Mouse (Mus musculus): Measurements from ENCODE around the gene Gm8011. TPM values are rescaled to one million over a fixed set of nuclear protein-coding genes. Genes with fewer than 3 reads are reported as not detected.
"Not testable (repeated sequence)": the region's sequence is repeated elsewhere in the genome, so short reads cannot be mapped to it uniquely, and the experiment has no call there.

Gene Gm8011
- total RNA-seq (2014; fragmentation: Nextera tagmentation) (not detected in 2 replicates), total RNA-seq (2017) (not detected in 2 replicates), polyA plus RNA-seq (2012) (not detected in 2 replicates)

- not testable (repeated sequence) for DNase-seq (ENCODE audit: low spot score); H3K27me3 ChIP-seq (ENCODE audit: insufficient read depth, low read length)
Observed at GRCm38 (mm10) chr14:42463581-42463980, at the start of gene Gm8011. TSS of gene Gm8011 (plus strand) at chr14:42463881.

GRCm38 (mm10) chr14:42439573-42439972 lies 24.1 kb upstream of the Gm8011 start, which contains the start of gene Gm8005:
TSS of gene Gm8005 (minus strand) at chr14:42439673.
- DNase-seq (ENCODE audit: low spot score); H3K4me1 ChIP-seq (ENCODE audit: insufficient read depth, low read depth, low read length); H3K9me3 ChIP-seq (replicated peaks); H3K27me3 ChIP-seq (ENCODE audit: insufficient read depth, low read length); H3K4me3 ChIP-seq (ENCODE audit: low read depth, low read length); ATAC-seq (ENCODE audit: extremely low read depth, insufficient number of reproducible peaks, low FRiP score, poor library complexity, severe bottlenecking); H3K36me3 ChIP-seq (replicated peaks): not testable (repeated sequence)

More at GRCm38 (mm10) chr14:42463581-42463980, at the start of gene Gm8011:
- not testable (repeated sequence) for H3K4me3 ChIP-seq (ENCODE audit: low read depth, low read length); H3K4me1 ChIP-seq (ENCODE audit: insufficient read depth, low read depth, low read length); H3K36me3 ChIP-seq (replicated peaks); ATAC-seq (ENCODE audit: extremely low read depth, insufficient number of reproducible peaks, low FRiP score, poor library complexity, severe bottlenecking); H3K9me3 ChIP-seq (replicated peaks)

GRCm38 (mm10) chr14:42502249-42502648 lies 38.6 kb downstream of the Gm8011 start, which contains the start of gene Gm8020:
TSS of gene Gm8020 (minus strand) at chr14:42502349.
- not testable (repeated sequence) for H3K4me3 ChIP-seq (ENCODE audit: low read depth, low read length); H3K4me1 ChIP-seq (ENCODE audit: insufficient read depth, low read depth, low read length); H3K36me3 ChIP-seq (replicated peaks); H3K9me3 ChIP-seq (replicated peaks); DNase-seq (ENCODE audit: low spot score); H3K27me3 ChIP-seq (ENCODE audit: insufficient read depth, low read length); ATAC-seq (ENCODE audit: extremely low read depth, insufficient number of reproducible peaks, low FRiP score, poor library complexity, severe bottlenecking)

Other genes with a start within 250 kb of the Gm8011 start
- not detected in 2 replicates for gene Gm17026, start 203.8 kb upstream of the Gm8011 start, total RNA-seq (2014; fragmentation: Nextera tagmentation)
- gene Gm17026, start 203.8 kb upstream of the Gm8011 start, total RNA-seq (2017), result not detected in 2 replicates
- gene Gm17026, start 203.8 kb upstream of the Gm8011 start, polyA plus RNA-seq (2012), result not detected in 2 replicates
- not detected in 2 replicates for gene Gm9611, start 166.5 kb upstream of the Gm8011 start, total RNA-seq (2014; fragmentation: Nextera tagmentation)
- gene Gm9611, start 166.5 kb upstream of the Gm8011 start, total RNA-seq (2017), result not detected in 2 replicates
- not detected in 2 replicates for gene Gm9611, start 166.5 kb upstream of the Gm8011 start, polyA plus RNA-seq (2012)
- 2.8 and 3.9 TPM in 2 replicates for gene Gm7995, start 153.7 kb upstream of the Gm8011 start, total RNA-seq (2014; fragmentation: Nextera tagmentation)
- gene Gm7995, start 153.7 kb upstream of the Gm8011 start, total RNA-seq (2017), result 0.52 and 1.9 TPM in 2 replicates
- gene Gm7995, start 153.7 kb upstream of the Gm8011 start, polyA plus RNA-seq (2012), result not detected in 2 replicates
- gene Gm8005, start 24.2 kb upstream of the Gm8011 start, total RNA-seq (2014; fragmentation: Nextera tagmentation), result not detected in 2 replicates
- gene Gm8005, start 24.2 kb upstream of the Gm8011 start, total RNA-seq (2017), result not detected in 2 replicates
- gene Gm8005, start 24.2 kb upstream of the Gm8011 start, polyA plus RNA-seq (2012), result not detected in 2 replicates
- gene Gm8020, start 38.5 kb downstream of the Gm8011 start, total RNA-seq (2014; fragmentation: Nextera tagmentation), result not detected in 2 replicates
- 0.11 and 0.17 TPM in 2 replicates for gene Gm8020, start 38.5 kb downstream of the Gm8011 start, total RNA-seq (2017)
- not detected in 2 replicates for gene Gm8020, start 38.5 kb downstream of the Gm8011 start, polyA plus RNA-seq (2012)
- not detected in 2 replicates for gene Gm8024, start 60.4 kb downstream of the Gm8011 start, total RNA-seq (2014; fragmentation: Nextera tagmentation)
- gene Gm8024, start 60.4 kb downstream of the Gm8011 start, total RNA-seq (2017), result 0.35 TPM in 1 of 2 replicates, not detected in the other
- not detected in 2 replicates for gene Gm8024, start 60.4 kb downstream of the Gm8011 start, polyA plus RNA-seq (2012)
- gene Gm17124, start 136.0 kb downstream of the Gm8011 start, total RNA-seq (2014; fragmentation: Nextera tagmentation), result not detected in 2 replicates
- gene Gm17124, start 136.0 kb downstream of the Gm8011 start, total RNA-seq (2017), result not detected in 2 replicates
- not detected in 2 replicates for gene Gm17124, start 136.0 kb downstream of the Gm8011 start, polyA plus RNA-seq (2012)
- gene Gm3633, start 178.0 kb downstream of the Gm8011 start, total RNA-seq (2014; fragmentation: Nextera tagmentation), result not detected in 2 replicates
- gene Gm3633, start 178.0 kb downstream of the Gm8011 start, total RNA-seq (2017), result not detected in 2 replicates
- not detected in 2 replicates for gene Gm3633, start 178.0 kb downstream of the Gm8011 start, polyA plus RNA-seq (2012)
- gene Gm10378, start 192.1 kb downstream of the Gm8011 start, total RNA-seq (2014; fragmentation: Nextera tagmentation), result not detected in 2 replicates
- 0.52 TPM in 1 of 2 replicates, not detected in the other for gene Gm10378, start 192.1 kb downstream of the Gm8011 start, total RNA-seq (2017)
- gene Gm10378, start 192.1 kb downstream of the Gm8011 start, polyA plus RNA-seq (2012), result not detected in 2 replicates